Mouse (Mus musculus): ENCODE measurements around the gene Krtap17-1. TPM values are rescaled to one million over a fixed set of nuclear protein-coding genes. Genes with fewer than 3 reads are reported as not detected.

Krtap17-1 gene
- not detected for total RNA-seq (2021)

GRCm38 (mm10) chr11:99993620-99994383 is at the start of gene Krtap17-1:
Krtap17-1 (minus strand) TSS chr11:99993994.
- DNase-seq: no peak

- no peak for DNase-seq
These were observed 47.7 kb upstream of the Krtap17-1 start, which contains the start of gene Krt34 for GRCm38 (mm10) chr11:100041454-100041853. Krt34 (minus strand) TSS chr11:100041554.

DNA sequence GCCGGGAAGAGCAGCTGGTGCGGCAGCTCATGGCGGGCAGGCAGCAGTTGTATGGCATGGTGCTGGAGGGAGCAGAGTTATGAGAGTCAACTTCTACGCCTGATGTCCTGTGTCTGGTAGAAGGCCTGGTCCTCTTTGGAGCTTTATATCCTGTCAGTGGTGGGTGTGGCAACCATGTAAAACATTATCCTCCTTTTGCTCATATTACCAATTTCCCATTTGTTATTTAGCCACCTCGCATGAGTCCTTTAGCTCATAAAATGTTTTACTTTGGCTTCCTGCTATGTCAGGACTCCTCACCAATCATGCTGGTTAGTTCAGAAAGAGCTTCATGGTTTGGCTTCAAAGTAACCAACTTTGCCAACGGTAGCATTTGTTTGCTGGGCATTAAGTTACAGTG is 36.0 kb upstream of the Krtap17-1 start, which contains the start of gene Krt33b:
Gene Krt33b, minus strand, starts transcription at position 101 of the 400 bp plus-strand sequence.
- DNase-seq: no peak

DNA sequence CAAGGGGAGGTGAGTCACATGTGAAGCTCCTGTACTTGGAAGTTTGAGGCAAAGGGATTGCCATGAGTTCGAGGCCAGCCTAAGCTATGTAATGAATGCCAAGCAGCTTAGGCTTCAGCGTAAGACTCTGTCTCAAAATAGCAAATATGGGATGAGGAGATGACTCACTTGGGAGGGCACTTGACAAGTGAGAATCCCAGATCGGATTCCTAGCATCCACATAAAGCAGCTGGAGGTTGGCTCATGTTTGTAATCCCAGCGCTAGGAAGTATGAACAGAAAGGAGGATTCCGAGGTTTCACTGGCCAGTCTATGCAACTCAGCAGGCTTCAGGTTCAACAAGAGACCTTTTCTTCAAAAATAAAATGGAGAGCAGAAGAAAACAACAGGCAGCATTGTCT is 27.6 kb upstream of the Krtap17-1 start:
- no peak for DNase-seq

GRCm38 (mm10) chr11:100019466-100019865 is 25.7 kb upstream of the Krtap17-1 start:
- DNase-seq: no peak

- no peak for DNase-seq
These were observed 22.3 kb upstream of the Krtap17-1 start, which contains the start of gene Krt33a for GRCm38 (mm10) chr11:100016112-100016511. Krt33a (minus strand) TSS chr11:100016212.

GRCm38 (mm10) chr11:100013691-100014171 is 19.9 kb upstream of the Krtap17-1 start:
- no peak for DNase-seq

DNA sequence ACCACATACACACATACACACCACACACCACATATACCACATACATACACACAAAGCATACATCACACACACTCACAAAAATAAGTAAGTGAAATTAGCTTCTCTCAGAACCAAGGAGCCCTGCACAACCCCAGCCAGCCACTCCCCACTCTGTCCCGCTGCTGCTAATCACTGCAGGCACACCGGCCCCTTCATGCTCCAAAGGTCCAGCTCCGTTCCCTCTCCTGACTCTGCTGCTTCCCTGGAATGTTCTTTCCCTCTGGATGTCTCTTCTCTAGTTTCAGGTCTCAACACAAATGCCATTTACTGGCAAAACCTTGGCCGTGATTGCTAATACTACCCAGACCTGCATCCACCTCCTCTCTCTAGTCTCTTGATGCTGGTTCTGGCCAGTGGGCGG is 16.9 kb upstream of the Krtap17-1 start:
- no peak for DNase-seq

- DNase-seq: no peak
These were observed 14.5 kb upstream of the Krtap17-1 start for GRCm38 (mm10) chr11:100008336-100008735.

GRCm38 (mm10) chr11:100006624-100007023 is 12.8 kb upstream of the Krtap17-1 start:
- no peak for DNase-seq

GRCm38 (mm10) chr11:100005905-100006304 is 12.1 kb upstream of the Krtap17-1 start:
- DNase-seq: no peak

DNA sequence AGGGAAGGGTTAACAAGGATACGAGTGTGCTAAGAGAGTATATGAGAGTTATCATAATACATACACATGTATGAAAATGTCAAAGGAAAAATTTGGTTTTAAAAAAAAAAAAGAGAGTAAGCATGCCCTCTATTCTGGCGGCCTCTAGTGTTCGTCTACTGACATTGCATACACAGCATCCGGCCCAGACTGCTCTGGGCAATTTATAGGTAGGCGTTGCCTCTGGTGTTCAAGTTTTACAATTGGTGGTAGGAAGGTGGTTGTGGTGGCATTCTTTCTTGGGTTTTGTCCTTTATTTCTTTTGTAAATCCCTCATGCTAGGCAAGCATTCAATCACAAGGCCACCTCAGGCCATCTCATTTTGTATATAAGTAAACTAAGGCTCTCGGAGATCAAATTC is 11.1 kb upstream of the Krtap17-1 start:
- DNase-seq: peak; percentile 41 to 51

DNA sequence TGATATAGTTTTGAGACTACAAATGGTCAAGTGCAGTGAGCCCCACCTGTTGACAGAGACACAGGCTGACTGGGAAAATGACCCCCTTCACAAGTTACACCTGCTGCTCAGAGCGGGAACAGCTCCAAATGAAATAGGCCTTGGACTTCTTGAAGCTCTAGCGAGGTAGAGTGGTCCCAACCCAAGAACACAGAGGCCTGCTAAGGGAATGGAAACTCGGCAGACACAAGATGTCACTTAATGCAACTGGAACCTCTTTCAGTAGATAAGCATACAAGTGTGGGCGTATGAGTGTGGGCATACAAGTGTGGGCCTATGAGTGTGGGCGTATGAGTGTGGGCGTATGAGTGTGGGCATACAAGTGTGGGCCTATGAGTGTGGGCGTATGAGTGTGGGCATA is 5.3 kb upstream of the Krtap17-1 start:
- DNase-seq: no peak

GRCm38 (mm10) chr11:99994384-99994661 is 529 bp upstream of the Krtap17-1 start:
- DNase-seq: no peak

DNA sequence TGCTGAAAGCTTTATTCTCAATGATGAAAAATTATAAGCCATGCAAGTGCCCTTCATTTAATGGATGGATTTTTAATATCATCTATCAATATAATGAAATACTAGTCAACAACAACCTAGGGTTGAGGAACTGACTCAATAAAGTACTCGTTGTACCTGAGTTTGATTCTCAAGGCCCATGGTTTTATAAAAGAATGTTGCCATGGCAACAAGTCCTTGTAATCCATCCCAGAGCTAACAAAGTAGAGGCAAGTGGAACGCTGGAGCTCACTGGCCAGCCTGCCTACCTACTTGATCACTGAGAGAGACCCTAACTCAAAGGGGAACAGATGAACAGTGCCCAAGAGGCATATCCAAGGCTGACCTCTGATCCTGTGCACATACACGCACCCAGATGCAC is 3.2 kb downstream of the Krtap17-1 start:
- no peak for DNase-seq

GRCm38 (mm10) chr11:99989881-99990405 is 3.9 kb downstream of the Krtap17-1 start:
- no peak for DNase-seq

GRCm38 (mm10) chr11:99988530-99988929 is 5.3 kb downstream of the Krtap17-1 start:
- no peak for DNase-seq

DNA sequence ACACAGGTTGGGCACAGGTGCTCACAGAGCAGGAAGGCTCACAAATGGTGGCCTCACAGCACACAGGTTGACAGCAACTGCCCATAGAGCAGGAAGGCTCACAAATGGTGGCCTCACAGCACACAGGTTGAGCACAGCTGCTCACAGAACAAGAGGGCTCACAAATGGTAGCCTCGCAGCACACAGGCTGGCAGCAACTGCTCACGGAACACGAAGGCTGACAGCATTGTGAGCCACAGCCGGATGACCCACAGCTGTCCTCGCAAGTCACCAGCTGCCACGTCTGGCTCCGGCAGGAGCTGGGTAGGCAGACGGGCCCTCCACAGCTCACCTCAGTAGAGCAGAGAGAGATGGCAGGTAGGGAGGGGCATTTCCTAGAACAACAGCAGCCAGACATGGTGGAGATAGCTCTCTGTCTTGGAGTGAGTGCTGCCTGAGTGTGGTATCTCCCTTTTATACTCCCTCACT is 7.6 kb downstream of the Krtap17-1 start, which contains the start of gene Krtap16-1:
Gene Krtap16-1, minus strand, starts transcription at position 418 of the 468 bp plus-strand sequence.
- no peak for DNase-seq

DNA sequence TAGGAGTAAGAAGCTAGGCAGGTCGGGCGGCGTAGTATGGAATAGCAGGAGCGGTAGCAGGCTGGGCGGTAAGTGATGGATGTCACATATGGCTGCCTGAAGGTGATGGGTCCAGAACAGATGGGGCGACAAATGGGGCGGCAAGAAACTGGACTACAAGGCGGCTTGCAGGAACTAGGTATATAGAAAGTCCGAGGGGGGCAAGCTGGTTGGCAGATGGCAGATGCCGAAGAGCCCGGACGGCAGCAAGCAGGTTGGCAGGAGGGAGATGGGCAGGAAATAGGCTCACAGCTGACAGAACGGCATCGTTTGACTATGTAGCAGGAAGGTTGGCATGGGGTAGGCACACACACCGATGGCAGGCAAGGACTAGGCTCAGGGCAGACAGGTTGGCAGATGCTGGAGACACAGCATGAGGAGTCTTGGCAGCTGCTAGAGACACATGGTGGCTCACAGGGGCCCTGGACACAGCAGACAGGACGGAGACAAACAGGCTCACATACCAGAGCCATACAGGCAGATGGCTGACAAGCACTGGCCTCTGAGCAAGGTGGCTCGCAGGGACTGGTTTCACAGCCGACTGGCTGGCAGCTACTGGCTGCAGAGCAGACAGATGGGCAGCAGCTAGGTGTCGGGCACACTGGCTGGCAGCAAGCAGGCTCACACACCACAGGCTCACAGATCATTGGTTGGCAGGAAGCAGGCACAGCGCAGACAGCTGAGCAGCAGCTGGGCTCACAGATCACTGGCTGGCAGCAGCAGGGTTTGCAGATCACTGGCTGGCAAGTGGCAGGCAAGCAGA is 8.3 kb downstream of the Krtap17-1 start:
- DNase-seq: peak; percentile 27 to 41

DNA sequence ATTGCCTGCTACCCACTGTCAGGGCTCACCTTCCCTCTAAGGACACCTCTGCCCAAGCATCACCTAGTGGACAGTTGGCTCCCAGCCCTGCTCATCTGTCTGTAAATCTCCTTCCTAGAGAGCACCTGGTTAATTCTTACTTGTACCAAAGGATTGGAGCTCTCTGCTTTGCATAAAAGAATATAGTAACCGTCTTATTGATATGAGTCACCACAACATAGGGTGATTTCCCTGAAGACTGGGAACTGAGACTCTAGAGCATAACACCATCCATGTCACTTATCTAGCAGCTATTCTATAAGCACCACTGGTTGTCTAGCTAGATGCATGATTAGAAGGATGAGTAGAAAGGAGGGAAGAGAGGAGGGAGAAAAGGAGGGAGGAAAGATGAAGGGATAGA is 10.4 kb downstream of the Krtap17-1 start:
- DNase-seq: no peak

DNA sequence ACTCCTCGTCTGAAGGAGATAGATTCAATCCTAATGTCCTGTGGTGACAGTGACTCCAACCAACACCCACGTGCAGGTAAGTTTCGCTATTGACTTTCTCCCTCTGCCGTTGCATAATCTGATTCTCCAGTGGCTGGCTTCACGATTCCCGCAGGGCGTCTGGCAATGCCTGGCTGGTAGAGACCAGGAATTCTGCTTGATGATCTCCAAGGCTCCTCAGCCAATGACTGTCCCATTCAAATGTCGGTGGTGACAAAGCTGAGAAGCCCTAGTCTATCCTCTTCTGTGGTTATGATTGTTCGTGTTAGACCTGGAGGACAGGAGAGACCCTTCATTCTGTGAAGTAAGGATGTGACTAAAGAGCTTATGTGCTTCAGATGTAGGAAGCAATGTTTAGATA is 11.1 kb downstream of the Krtap17-1 start:
- no peak for DNase-seq

- no peak for DNase-seq
These were observed 14.8 kb downstream of the Krtap17-1 start, which contains the start of gene Krtap29-1 for GRCm38 (mm10) chr11:99978953-99979352. Krtap29-1 (minus strand) TSS chr11:99979053.

DNA sequence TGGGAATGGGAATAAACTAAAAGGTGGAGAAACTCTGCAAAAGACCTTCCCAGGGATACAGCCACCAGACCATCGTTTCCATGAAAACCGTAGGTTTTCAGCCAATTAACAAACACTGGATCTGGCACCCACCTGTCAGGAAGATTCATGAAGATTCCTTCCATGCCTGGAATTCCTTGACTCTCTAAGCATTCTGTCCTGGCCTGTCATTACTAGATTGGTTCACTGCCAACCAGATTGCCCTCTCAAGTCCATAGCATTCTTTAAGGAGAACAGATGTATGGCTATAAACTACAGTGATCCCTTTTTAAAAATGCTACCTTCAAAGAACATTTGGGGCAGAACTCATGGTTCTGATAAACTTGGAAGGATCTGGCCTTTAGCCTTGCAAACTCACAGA is 27.8 kb downstream of the Krtap17-1 start:
- DNase-seq: no peak
